Mouse (Mus musculus) midbrain, embryonic 11.5 days (tissue): ENCODE measurements around the gene Rarb. TPM values are rescaled to one million over a fixed set of nuclear protein-coding genes. Genes with fewer than 3 reads are reported as not detected.

Experiments used
- ATAC-seq: fragments of 200-750 bp; cut with Nextera tagmentation; 2 replicates; pipeline ENCODE4 v1.8.0; 2017; ENCODE audit warnings: moderate TSS enrichment, moderate library complexity; ENCODE audit not compliant: low FRiP score
- DNase-seq: peaks from one replicate; pipeline ENCODE4 v3.0.0; 2015; ENCODE audit warnings: low spot score; ENCODE audit errors: missing footprints
- H3K27ac ChIP-seq: fragments of 300-500 bp; sonication (generic); 2 replicates; pipeline ENCODE4 v1.5.1; 2014; ENCODE audit warnings: low read depth, low read length
- H3K27me3 ChIP-seq: fragments of 300-500 bp; sonication (generic); 2 replicates; pipeline ENCODE4 v1.6.1; 2014; ENCODE audit warnings: mild to moderate bottlenecking, low read length, moderate library complexity, mixed read lengths; ENCODE audit not compliant: control insufficient read depth, insufficient read depth
- H3K36me3 ChIP-seq: fragments of 300-500 bp; sonication (generic); 2 replicates; pipeline ENCODE4 v1.6.1; 2014; ENCODE audit warnings: mild to moderate bottlenecking, low read length, moderate library complexity, mixed read lengths; ENCODE audit not compliant: control insufficient read depth, insufficient read depth
- H3K4me1 ChIP-seq: fragments of 300-500 bp; sonication (generic); 2 replicates; pipeline ENCODE4 v1.6.1; 2014; ENCODE audit warnings: low read length; ENCODE audit not compliant: control insufficient read depth, insufficient read depth
- H3K4me2 ChIP-seq: fragments of 300-500 bp; sonication (generic); 2 replicates; pipeline ENCODE4 v1.6.1; 2014; ENCODE audit warnings: mild to moderate bottlenecking, moderate library complexity
- H3K4me3 ChIP-seq: fragments of 300-500 bp; sonication (generic); 2 replicates; pipeline ENCODE4 v1.5.1; 2014; ENCODE audit warnings: low read depth, low read length
- H3K9ac ChIP-seq: fragments of 300-500 bp; sonication (generic); 2 replicates; pipeline ENCODE4 v1.6.1; 2014; ENCODE audit warnings: low read length
- H3K9me3 ChIP-seq: fragments of 300-500 bp; sonication (generic); 2 replicates; pipeline ENCODE4 v1.6.1; 2016; ENCODE audit warnings: low read length; ENCODE audit not compliant: control insufficient read depth
- WGBS: fragments of 180-500 bp; shearing (Covaris S2); extraction: QIAGEN DNeasy Blood & Tissue Kit; methylation state at CpG from one replicate; pipeline ENCODE4 v1.1.7; 2014; 5-methylcytosine and 5-hydroxymethylcytosine counted together
- polyA plus RNA-seq: library from polyadenylated mRNA; unstranded; fragments of >200 nt; fragmentation: Nextera tagmentation; extraction: Ambion mirVana; gene quantifications from 2 replicates; pipeline ENCODE4 v1.2.1, GENCODE M21; 2014

Gene Rarb
- polyA plus RNA-seq, 1 experiment from 2014 or later = 12.8 TPM

GRCm38 (mm10) chr14:16528631-16529030 is 290.3 kb downstream of the Rarb start:
- Histone ChIP-seq H3K27me3 (no peaks in the 10 kb centered on the region), H3K4me2 (no peak overlapping the region), H3K4me3 (no peak overlapping the region), H3K27ac (no peak overlapping the region), H3K36me3 (no peaks in the 10 kb centered on the region), H3K9me3 (no peaks in the 10 kb centered on the region), H3K4me1 (no peaks in the 10 kb centered on the region), H3K9ac (no peak overlapping the region)
- WGBS = 79% methylated on average over 2 of the region's 2 CpGs
- no peak for ATAC-seq
- no peak for DNase-seq

GRCm38 (mm10) chr14:16526120-16526519 is 292.8 kb downstream of the Rarb start:
- WGBS = 83% methylated on average over 3 of the region's 3 CpGs
- H3K9ac ChIP-seq = no peak overlapping the region
- DNase-seq (no peak), ATAC-seq (no peak)
- H3K4me3 ChIP-seq = no peak overlapping the region
- H3K27ac ChIP-seq = no peak overlapping the region
- no peaks in the 10 kb centered on the region for H3K4me1 ChIP-seq
- no peaks in the 10 kb centered on the region for H3K9me3 ChIP-seq
- H3K4me2 ChIP-seq = no peak overlapping the region
- H3K27me3 ChIP-seq = no peaks in the 10 kb centered on the region
- H3K36me3 ChIP-seq = no peaks in the 10 kb centered on the region

- ATAC-seq (no peak), DNase-seq (no peak)
- 91% methylated on average over 5 of the region's 5 CpGs for WGBS
Measured at GRCm38 (mm10) chr14:16525137-16525924, 293.6 kb downstream of the Rarb start.

GRCm38 (mm10) chr14:16522852-16523251 is 296.1 kb downstream of the Rarb start:
- 84% methylated on average over 3 of the region's 3 CpGs for WGBS
- Histone ChIP-seq H3K36me3 (no peaks in the 10 kb centered on the region), H3K4me1 (no peaks in the 10 kb centered on the region), H3K4me3 (no peak overlapping the region), H3K4me2 (no peak overlapping the region), H3K9me3 (no peaks in the 10 kb centered on the region), H3K27ac (no peak overlapping the region), H3K27me3 (no peaks in the 10 kb centered on the region), H3K9ac (no peak overlapping the region)
- DNase-seq = no peak
- no peak for ATAC-seq

More at GRCm38 (mm10) chr14:16525137-16525924, 293.6 kb downstream of the Rarb start:
- Histone ChIP-seq H3K9me3 (no peaks in the 10 kb centered on the region), H3K27ac (no peak overlapping the region), H3K4me3 (no peak overlapping the region), H3K9ac (no peak overlapping the region), H3K4me1 (no peaks in the 10 kb centered on the region), H3K4me2 (no peak overlapping the region), H3K27me3 (no peaks in the 10 kb centered on the region), H3K36me3 (no peaks in the 10 kb centered on the region)

GRCm38 (mm10) chr14:16519588-16520167 is 299.3 kb downstream of the Rarb start:
- DNase-seq = no peak
- H3K9ac ChIP-seq = no peak overlapping the region
- H3K27ac ChIP-seq = no peak overlapping the region
- H3K4me3 ChIP-seq = no peak overlapping the region
- 81% methylated on average over 8 of the region's 8 CpGs for WGBS
- H3K27me3 ChIP-seq = no peaks in the 10 kb centered on the region
- no peak overlapping the region for H3K4me2 ChIP-seq
- H3K9me3 ChIP-seq = no peaks in the 10 kb centered on the region
- no peak for ATAC-seq
- no peaks in the 10 kb centered on the region for H3K4me1 ChIP-seq
- H3K36me3 ChIP-seq = no peaks in the 10 kb centered on the region

GRCm38 (mm10) chr14:16517958-16518357 is 301.0 kb downstream of the Rarb start:
- H3K9ac ChIP-seq = no peak overlapping the region
- H3K4me1 ChIP-seq = no peaks in the 10 kb centered on the region
- ATAC-seq = 0 out of 2 replicates have a peak, but pooled peaks have one; percentile 42
- no peaks in the 10 kb centered on the region for H3K36me3 ChIP-seq
- no peaks in the 10 kb centered on the region for H3K27me3 ChIP-seq
- no peak for DNase-seq
- no peak overlapping the region for H3K4me3 ChIP-seq
- no peak overlapping the region for H3K27ac ChIP-seq
- no peak overlapping the region for H3K4me2 ChIP-seq
- H3K9me3 ChIP-seq = no peaks in the 10 kb centered on the region

- H3K4me3 ChIP-seq = no peak overlapping the region
- no peaks in the 10 kb centered on the region for H3K27me3 ChIP-seq
- H3K27ac ChIP-seq = no peak overlapping the region
- DNase-seq (no peak), ATAC-seq (no peak)
- no peak overlapping the region for H3K9ac ChIP-seq
- no peaks in the 10 kb centered on the region for H3K9me3 ChIP-seq
- no peaks in the 10 kb centered on the region for H3K36me3 ChIP-seq
- WGBS = 59% methylated on average over 3 of the region's 3 CpGs
- H3K4me2 ChIP-seq = no peak overlapping the region
- H3K4me1 ChIP-seq = no peaks in the 10 kb centered on the region
Measured at GRCm38 (mm10) chr14:16515731-16516130, 303.2 kb downstream of the Rarb start.

- DNase-seq = no peak
- 79% methylated on average over 4 of the region's 4 CpGs for WGBS
- H3K4me3 ChIP-seq = no peak overlapping the region
Measured at GRCm38 (mm10) chr14:16510574-16510973, 308.4 kb downstream of the Rarb start.

GRCm38 (mm10) chr14:16509825-16510224 is 309.1 kb downstream of the Rarb start:
- WGBS = 79% methylated on average over 4 of the region's 4 CpGs
- Histone ChIP-seq H3K4me3 (no peak overlapping the region), H3K4me2 (no peak overlapping the region), H3K9me3 (no peaks in the 10 kb centered on the region), H3K27ac (no peak overlapping the region), H3K36me3 (no peaks in the 10 kb centered on the region), H3K27me3 (no peaks in the 10 kb centered on the region), H3K9ac (no peak overlapping the region), H3K4me1 (no peaks in the 10 kb centered on the region)
- ATAC-seq (no peak), DNase-seq (no peak)

More at GRCm38 (mm10) chr14:16510574-16510973, 308.4 kb downstream of the Rarb start:
- Histone ChIP-seq H3K27ac (no peak overlapping the region), H3K4me1 (no peaks in the 10 kb centered on the region), H3K27me3 (no peaks in the 10 kb centered on the region), H3K4me2 (no peak overlapping the region), H3K36me3 (no peaks in the 10 kb centered on the region), H3K9ac (no peak overlapping the region), H3K9me3 (no peaks in the 10 kb centered on the region)
- ATAC-seq = no peak
